Mouse (Mus musculus): ENCODE results near the gene Slc39a13. TPM values are rescaled to one million over a fixed set of nuclear protein-coding genes. Genes with fewer than 3 reads are reported as not detected.

Gene Slc39a13
- polyA plus RNA-seq (2015; fragmentation: Nextera tagmentation; extraction: Ambion mirVana) = 37.7 and 43.8 TPM in 2 replicates

DNA sequence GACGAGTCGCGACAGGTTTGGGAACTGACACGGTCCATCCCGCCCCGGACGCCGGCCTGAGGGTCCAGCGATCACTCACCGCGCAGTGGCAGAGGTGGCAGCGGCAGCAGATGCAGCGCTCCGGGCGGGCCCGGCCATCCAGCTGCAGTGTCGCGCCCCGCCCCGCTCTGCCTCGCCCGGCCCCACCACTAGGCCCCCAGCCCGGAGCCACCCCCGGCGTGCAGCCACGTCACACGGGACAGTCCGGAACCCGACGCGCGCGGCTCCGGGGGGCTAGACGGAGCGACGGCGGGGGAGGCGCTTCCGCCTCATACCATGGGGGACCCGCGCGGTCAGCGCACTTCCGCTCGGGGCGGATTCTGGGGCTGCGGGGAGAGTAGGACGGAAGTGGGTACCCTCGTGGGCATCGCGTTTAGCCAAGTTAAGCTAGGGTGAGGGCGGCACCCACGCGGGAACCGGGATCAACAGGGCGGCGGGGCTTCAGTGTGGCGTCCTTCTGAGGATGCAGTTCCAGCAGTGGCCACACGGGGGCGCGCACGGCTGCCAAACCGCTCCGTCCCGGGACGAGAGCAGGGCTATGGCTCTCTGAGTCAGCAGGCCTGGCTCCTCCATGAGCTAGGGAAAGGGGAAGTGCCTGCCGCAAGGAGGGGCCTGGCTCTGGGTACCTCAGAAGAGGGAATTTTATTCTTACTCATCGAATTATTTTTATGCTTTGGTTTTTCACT, at the start of gene Slc39a13:
Gene Slc39a13 (minus strand): TSS at position 342 of the 725 bp plus-strand sequence.

DNA sequence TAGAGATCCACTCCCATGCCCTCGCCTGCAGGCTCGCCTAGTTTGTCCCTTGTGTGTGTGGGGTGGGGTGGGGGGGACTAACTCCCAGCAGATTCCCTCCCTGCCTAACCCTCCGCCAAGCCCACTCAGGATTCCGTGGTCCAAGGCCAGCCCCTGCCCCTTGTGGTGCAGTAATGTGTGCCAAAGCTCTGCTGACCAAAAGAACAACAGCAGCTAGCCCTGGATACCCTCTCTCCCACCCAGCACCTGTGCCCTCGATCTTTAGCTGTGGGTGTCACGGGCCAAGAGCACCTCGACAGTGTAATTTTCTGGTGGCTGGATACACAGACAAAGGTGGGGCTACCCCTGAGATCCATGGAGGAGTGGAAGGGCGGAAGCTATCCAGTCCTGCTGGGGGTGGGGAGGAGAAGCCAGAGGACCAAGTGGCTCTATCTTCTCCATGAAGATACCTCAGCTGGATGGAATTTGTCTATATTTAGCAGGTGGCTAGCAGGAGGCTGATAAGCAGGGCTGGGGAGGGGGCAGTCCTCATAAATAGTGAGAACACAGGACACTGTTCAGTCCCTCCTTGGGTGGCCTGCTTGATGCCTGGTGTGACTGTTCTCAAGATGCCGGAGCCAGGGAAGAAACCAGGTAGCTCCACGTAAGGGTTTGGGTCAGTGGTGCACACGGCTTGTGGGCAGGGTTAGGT, 47.5 kb upstream of the Slc39a13 start, which contains the start of gene Mybpc3:
Gene Mybpc3 (plus strand): TSS at position 560 of the 691 bp plus-strand sequence.

GRCm38 (mm10) chr2:91081775-91082695, 11.8 kb upstream of the Slc39a13 start, which contains the start of gene Spi1:
TSS of gene Spi1 (plus strand) at chr2:91082390.

GRCm38 (mm10) chr2:91053934-91054382, 16.3 kb downstream of the Slc39a13 start, which contains the start of gene Psmc3:
TSS of gene Psmc3 (plus strand) at chr2:91054009.

DNA sequence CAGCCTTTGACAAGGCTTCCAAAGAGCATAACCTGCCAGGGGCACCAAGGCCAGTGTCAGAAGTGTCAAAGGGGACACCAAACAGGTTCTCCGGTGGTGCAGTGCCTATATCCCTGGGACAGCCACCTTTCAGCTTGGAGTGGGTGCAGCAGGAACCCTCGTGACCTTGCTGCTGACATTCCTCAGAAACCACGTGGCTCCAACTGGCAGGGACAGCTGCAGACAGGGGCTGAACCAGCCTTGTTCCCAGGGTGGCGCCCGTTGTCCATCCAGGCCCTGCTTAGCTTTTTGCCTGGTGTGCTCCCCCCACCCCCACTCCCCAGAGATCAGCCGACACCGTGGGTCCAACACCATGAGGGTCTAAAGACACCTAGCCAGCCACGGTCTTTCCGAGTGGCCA, 34.8 kb downstream of the Slc39a13 start, which contains the start of gene Rapsn:
Gene Rapsn (plus strand): TSS at position 236 of the 400 bp plus-strand sequence.

Other genes starting within 250 kb of the Slc39a13 start
- gene Mtch2, start 223.3 kb downstream of the Slc39a13 start, polyA plus RNA-seq (2015; fragmentation: Nextera tagmentation; extraction: Ambion mirVana) = 182 TPM in 2 replicates
- gene C1qtnf4, start 184.6 kb downstream of the Slc39a13 start, polyA plus RNA-seq (2015; fragmentation: Nextera tagmentation; extraction: Ambion mirVana) = 15.2 and 18.3 TPM in 2 replicates
- 15.1 and 15.8 TPM in 2 replicates for gene Kbtbd4, start 165.7 kb downstream of the Slc39a13 start, polyA plus RNA-seq (2015; fragmentation: Nextera tagmentation; extraction: Ambion mirVana)
- gene Ndufs3, start 165.6 kb downstream of the Slc39a13 start, polyA plus RNA-seq (2015; fragmentation: Nextera tagmentation; extraction: Ambion mirVana) = 403 and 405 TPM in 2 replicates
- gene Celf1, start 130.0 kb downstream of the Slc39a13 start, polyA plus RNA-seq (2015; fragmentation: Nextera tagmentation; extraction: Ambion mirVana) = 36.5 and 40.4 TPM in 2 replicates
- 58.7 and 61.8 TPM in 2 replicates for gene Rapsn, start 34.8 kb downstream of the Slc39a13 start, polyA plus RNA-seq (2015; fragmentation: Nextera tagmentation; extraction: Ambion mirVana)
- 341 and 342 TPM in 2 replicates for gene Psmc3, start 16.4 kb downstream of the Slc39a13 start, polyA plus RNA-seq (2015; fragmentation: Nextera tagmentation; extraction: Ambion mirVana)
- 7.5 and 10.0 TPM in 2 replicates for gene Spi1, start 12.0 kb upstream of the Slc39a13 start, polyA plus RNA-seq (2015; fragmentation: Nextera tagmentation; extraction: Ambion mirVana)
- gene Mybpc3, start 47.7 kb upstream of the Slc39a13 start, polyA plus RNA-seq (2015; fragmentation: Nextera tagmentation; extraction: Ambion mirVana) = 0.34 and 0.54 TPM in 2 replicates
- gene Madd, start 113.4 kb upstream of the Slc39a13 start, polyA plus RNA-seq (2015; fragmentation: Nextera tagmentation; extraction: Ambion mirVana) = 2.8 TPM in 2 replicates
- gene Nr1h3, start 132.4 kb upstream of the Slc39a13 start, polyA plus RNA-seq (2015; fragmentation: Nextera tagmentation; extraction: Ambion mirVana) = 4.0 and 13.8 TPM in 2 replicates
- 11.3 and 14.2 TPM in 2 replicates for gene Acp2, start 132.5 kb upstream of the Slc39a13 start, polyA plus RNA-seq (2015; fragmentation: Nextera tagmentation; extraction: Ambion mirVana)
- gene Ddb2, start 166.6 kb upstream of the Slc39a13 start, polyA plus RNA-seq (2015; fragmentation: Nextera tagmentation; extraction: Ambion mirVana) = 5.9 and 6.2 TPM in 2 replicates
- gene Pacsin3, start 185.5 kb upstream of the Slc39a13 start, polyA plus RNA-seq (2015; fragmentation: Nextera tagmentation; extraction: Ambion mirVana) = 240 and 279 TPM in 2 replicates
- 77.1 and 79.2 TPM in 2 replicates for gene Arfgap2, start 194.6 kb upstream of the Slc39a13 start, polyA plus RNA-seq (2015; fragmentation: Nextera tagmentation; extraction: Ambion mirVana)